ENCODE assay signal across 8 mouse cellular contexts in genomic region chr10:39646629-39647019, GRCm38 (mm10). TPM values are rescaled to one million over a fixed set of nuclear protein-coding genes. Genes with fewer than 3 reads are reported as not detected.
A peak's percentile ranks its signal among the peaks of the same experiment; 100 is the strongest.
DNase-seq lines count a peak whose midpoint lies in the region; ATAC-seq and TF ChIP-seq lines count a peak whose summit lies in the region.

No protein-coding gene starts in this region.

- no peaks in the 10 kb centered on the region for H3K27me3 ChIP-seq in heart, embryonic 14.5 days (ENCODE audit: control insufficient read depth, insufficient read depth, low read length)
- no peaks in the 10 kb centered on the region for H3K27me3 ChIP-seq in midbrain, embryonic 12.5 days

- peaks cover 10 to 15% of the 10 kb centered on the region in 2 experiments for H3K4me1 ChIP-seq in heart, embryonic 14.5 days (ENCODE audit: control insufficient read depth in 2 of 2, insufficient read depth in 2 of 2, low read length in 2 of 2)
- peaks cover 13% of the 10 kb centered on the region for H3K4me1 ChIP-seq in midbrain, embryonic 12.5 days

- H3K4me2 ChIP-seq in heart, embryonic 14.5 days (ENCODE audit: low read length), result peak overlapping the region; percentile 16
- no peak overlapping the region for H3K4me2 ChIP-seq in midbrain, embryonic 12.5 days (replicated peaks)

- DNase-seq in gastrocnemius, adult 2 months, result peak; percentile 72
- DNase-seq in gastrocnemius, adult 18-20 months (ENCODE audit: low spot score), result no peak
- DNase-seq in cerebellum, adult 18-20 months, result peak; percentile 76 to 82
- peak; percentile 86 for DNase-seq in kidney, postnatal 10 days

- no peak overlapping the region for H3K9ac ChIP-seq in heart, embryonic 14.5 days (ENCODE audit: low read length)
- H3K9ac ChIP-seq in midbrain, embryonic 12.5 days (replicated peaks), result no peak overlapping the region

- 38% methylated on average over 14 of the region's 14 CpGs for WGBS in heart, embryonic 14.5 days
- 53% methylated on average over 14 of the region's 14 CpGs for WGBS in midbrain, embryonic 12.5 days

- peak; percentile 49; the same call in 1 of the 2 replicates for ATAC-seq in heart, embryonic 14.5 days (ENCODE audit: insufficient number of reproducible peaks, insufficient read depth, low FRiP score, low read depth)
- ATAC-seq in midbrain, embryonic 12.5 days (ENCODE audit: low FRiP score, low read depth), result 0 out of 2 replicates have a peak, but pooled peaks have one; percentile 52
- no peak for ATAC-seq in megakaryocyte-erythroid progenitor cell, adult 5-6 weeks (replicated peaks; ENCODE audit: low FRiP score, low TSS enrichment, poor library complexity, severe bottlenecking)
- no peak for ATAC-seq in erythroblast, adult 5-6 weeks (replicated peaks; ENCODE audit: low FRiP score, poor library complexity, severe bottlenecking)

- peak overlapping the region; percentile 79 for H3K27ac ChIP-seq in gastrocnemius, adult 2 months
- H3K27ac ChIP-seq in heart, embryonic 14.5 days (replicated peaks in 1 of 2; ENCODE audit: control insufficient read depth in 1 of 2, insufficient read depth in 1 of 2, low read depth in 2 of 2, low read length in 2 of 2), result no peak overlapping the region
- peak overlapping the region; percentile 46 for H3K27ac ChIP-seq in midbrain, embryonic 12.5 days (replicated peaks)

- H3K36me3 ChIP-seq in heart, embryonic 14.5 days (ENCODE audit: control insufficient read depth, insufficient read depth, low read length), result peaks cover 58% of the 10 kb centered on the region
- H3K36me3 ChIP-seq in midbrain, embryonic 12.5 days, result peaks cover 14% of the 10 kb centered on the region; the same call in 1 of the 2 replicates

- intact Hi-C loops in gastrocnemius, adult 2 months (cut with DNase I), result loop anchor here (5.0 kb wide), 1 partner anchor 86 kb away; the partner anchor contains the start of gene Rev3l

- H3K9me3 ChIP-seq in heart, embryonic 14.5 days (ENCODE audit: control insufficient read depth, low read length), result no peaks in the 10 kb centered on the region
- H3K9me3 ChIP-seq in midbrain, embryonic 12.5 days, result 0 out of 2 replicates have a peak, but pooled peaks cover 4% of the 10 kb centered on the region

- peak overlapping the region; percentile 19 for H3K4me3 ChIP-seq in gastrocnemius, adult 2 months
- H3K4me3 ChIP-seq in heart, embryonic 14.5 days (ENCODE audit: control insufficient read depth in 1 of 2, insufficient read depth in 1 of 2, low read depth in 1 of 2, low read length in 2 of 2), result no peak overlapping the region
- no peak overlapping the region for H3K4me3 ChIP-seq in midbrain, embryonic 12.5 days

- no peak for TF ChIP-seq CTCF in gastrocnemius, adult 2 months (IDR thresholded peaks at IDR 0.05)

RNA-seq across cellular contexts. Expression of gene Traf3ip2, which starts 33.9 kb away (rescaled TPM):
- 1 to 10 TPM; 5.5 to 9.0 TPM for total RNA-seq in gastrocnemius, adult 2 months (2021)
- total RNA-seq in gastrocnemius, adult 18-20 months (2021), result 1 to 10 TPM; 2.5 to 3.9 TPM
- 10.2 and 10.8 TPM in 2 replicates for polyA plus RNA-seq in heart, embryonic 14.5 days (2014; fragmentation: Nextera tagmentation; extraction: Ambion mirVana)
- 5.4 and 6.1 TPM in 2 replicates for polyA plus RNA-seq in midbrain, embryonic 12.5 days (2016; fragmentation: Nextera tagmentation; extraction: Ambion mirVana)
- 1.9 and 4.2 TPM in 2 replicates for total RNA-seq in megakaryocyte-erythroid progenitor cell, adult 5-6 weeks (2014; fragmentation: Nextera tagmentation)
- total RNA-seq in megakaryocyte-erythroid progenitor cell, adult 5-6 weeks (2017), result 0.42 and 0.80 TPM in 2 replicates
- not detected in 2 replicates for total RNA-seq in erythroblast, adult 5-6 weeks (2015; ENCODE audit: low replicate concordance)
- total RNA-seq in erythroblast, adult 5-6 weeks (2017; ENCODE audit: low replicate concordance), result 0.70 TPM in 1 of 2 replicates, not detected in the other

Comparison
In these comparisons a context has a peak if more than half of its experiments do, and no peak if none do; other contexts are left out.
1. H3K27ac ChIP-seq: peak in gastrocnemius, adult 2 months (single experiment) and midbrain, embryonic 12.5 days (single experiment); none in heart, embryonic 14.5 days (0 of 2).
2. ATAC-seq: peak in heart, embryonic 14.5 days (single experiment) and midbrain, embryonic 12.5 days (single experiment); none in megakaryocyte-erythroid progenitor cell, adult 5-6 weeks (single experiment) and erythroblast, adult 5-6 weeks (single experiment).